Mouse (Mus musculus): ENCODE results near the gene Slc25a12. TPM values are rescaled to one million over a fixed set of nuclear protein-coding genes. Genes with fewer than 3 reads are reported as not detected.
A peak's percentile ranks its signal among the peaks of the same experiment; 100 is the strongest.
"Not testable (repeated sequence)": the region's sequence is repeated elsewhere in the genome, so short reads cannot be mapped to it uniquely, and the experiment has no call there.

Slc25a12 gene
- 100 to 1,000 TPM in 1 of 2 experiments, 10 to 100 TPM in 1; 53.6 to 106 TPM for total RNA-seq (2021)
- long read RNA-seq, experiment 1, full-length matches to known transcripts = 49 of 77 reads
- long read RNA-seq, experiment 1, partial matches to known transcripts = 17 of 77 reads
- long read RNA-seq, experiment 1, other reads (novel, unspliced or antisense) = 11 of 77 reads
- long read RNA-seq, experiment 2, full-length matches to known transcripts = 8 of 14 reads
- long read RNA-seq, experiment 2, partial matches to known transcripts = 4 of 14 reads
- long read RNA-seq, experiment 2, other reads (novel, unspliced or antisense) = 2 of 14 reads

DNA sequence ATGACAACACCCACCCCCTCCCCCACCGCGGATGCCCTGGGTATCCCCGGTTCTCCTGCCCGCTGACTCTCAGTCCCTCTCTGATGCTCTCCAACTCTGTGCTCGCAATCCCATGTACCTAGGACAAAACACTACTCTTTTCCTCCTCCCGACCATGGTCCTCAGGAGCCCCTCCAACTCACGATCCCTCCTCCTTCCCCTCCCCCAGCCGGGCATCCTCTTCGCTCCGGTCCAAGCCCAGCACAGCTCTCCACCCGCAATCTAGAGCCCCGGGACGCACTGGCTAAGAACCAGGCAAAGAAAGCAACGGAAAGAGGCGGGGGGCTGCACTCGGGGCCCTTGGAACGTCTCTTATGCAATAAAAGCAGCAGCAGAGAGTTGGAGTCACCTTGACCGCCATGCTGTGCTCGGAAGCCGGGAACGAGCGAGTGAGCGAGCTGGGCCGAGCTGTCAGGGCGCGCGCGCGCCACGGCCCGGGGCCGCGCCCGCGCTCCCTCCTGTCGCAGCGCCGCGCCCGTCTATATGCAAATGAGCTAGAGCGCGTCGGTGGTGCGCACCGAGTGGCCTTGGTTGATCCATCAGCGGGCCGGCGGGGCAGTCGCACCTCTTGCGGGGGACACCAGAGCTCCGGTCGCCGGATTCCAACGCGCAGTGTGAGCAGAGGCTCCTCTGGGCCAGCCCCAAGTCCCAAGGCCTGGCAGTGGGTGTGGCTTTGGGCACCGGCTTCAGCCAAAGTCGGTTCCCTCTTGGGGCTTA lies at the start of gene Slc25a12:
TSS of gene Slc25a12 (minus strand) at position 625 of the 756 bp plus-strand sequence.
- peak; percentile 90 to 91 for DNase-seq

DNA sequence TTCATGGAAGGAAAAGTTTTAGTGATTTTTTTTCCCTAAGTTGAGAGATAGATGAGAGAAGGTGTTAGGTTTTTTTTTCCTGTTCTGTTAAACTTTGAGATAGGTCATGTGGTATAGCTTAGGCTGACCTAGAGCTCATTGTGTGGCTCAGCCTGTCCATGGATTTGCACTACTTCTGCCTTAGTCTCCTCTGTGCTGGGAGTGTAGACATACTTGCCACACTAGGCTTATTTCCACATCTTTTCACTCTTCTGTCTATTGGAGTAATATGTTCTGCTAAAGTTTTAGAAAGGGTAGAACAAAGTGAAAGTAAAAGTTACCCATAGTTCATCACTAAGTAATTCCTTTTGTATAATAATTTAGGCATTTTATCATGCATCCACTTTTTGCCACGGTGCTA lies 38.1 kb upstream of the Slc25a12 start:
- no peak for DNase-seq

DNA sequence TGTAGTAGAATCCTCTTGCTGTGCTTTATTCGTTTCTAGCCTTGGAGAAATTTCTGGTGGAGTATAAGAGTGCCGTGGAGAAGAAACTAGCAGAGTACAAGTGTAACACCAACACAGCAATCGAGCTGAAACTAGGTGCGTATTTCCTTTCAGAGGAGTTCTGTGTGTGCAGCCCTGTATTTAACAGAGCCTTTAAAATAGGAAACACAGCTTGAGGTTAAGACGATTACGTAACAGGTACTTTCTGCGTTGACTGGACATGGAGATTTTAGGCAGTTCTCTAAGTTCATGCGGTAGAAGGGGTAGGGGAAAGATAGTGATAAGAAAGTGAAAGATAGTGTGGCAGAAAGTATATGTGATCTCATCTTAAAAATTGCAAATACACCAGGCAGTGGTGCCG lies 22.3 kb upstream of the Slc25a12 start:
- DNase-seq = no peak

- peak; percentile 97 to 98 for DNase-seq
Observed at GRCm38 (mm10) chr2:71388951-71389763, 21.6 kb upstream of the Slc25a12 start, which contains the start of gene Hat1. Hat1 (plus strand) TSS chr2:71388958.

GRCm38 (mm10) chr2:71387766-71388165 lies 20.2 kb upstream of the Slc25a12 start:
- DNase-seq = no peak

- no peak for DNase-seq
Observed at GRCm38 (mm10) chr2:71383890-71384289, 16.3 kb upstream of the Slc25a12 start.

DNA sequence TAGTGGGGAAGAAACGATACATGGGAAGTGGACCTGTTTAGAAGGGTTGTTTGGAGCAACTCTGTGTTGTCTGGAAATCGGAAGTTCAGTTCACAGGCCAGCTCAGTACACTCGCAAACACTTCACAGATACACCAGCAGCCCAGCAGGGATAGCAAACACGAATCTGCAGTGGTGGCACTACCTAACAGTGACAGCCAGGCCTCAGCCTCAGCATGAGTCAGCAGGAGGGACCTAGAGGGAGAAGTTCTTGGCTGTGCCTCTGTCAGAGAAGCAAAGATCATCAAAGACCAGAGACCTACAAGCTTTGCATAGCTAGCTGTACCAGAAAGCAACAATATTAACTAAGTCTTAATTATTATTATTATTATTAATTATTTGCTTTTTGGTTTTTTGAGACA lies 14.4 kb upstream of the Slc25a12 start:
- no peak for DNase-seq

DNA sequence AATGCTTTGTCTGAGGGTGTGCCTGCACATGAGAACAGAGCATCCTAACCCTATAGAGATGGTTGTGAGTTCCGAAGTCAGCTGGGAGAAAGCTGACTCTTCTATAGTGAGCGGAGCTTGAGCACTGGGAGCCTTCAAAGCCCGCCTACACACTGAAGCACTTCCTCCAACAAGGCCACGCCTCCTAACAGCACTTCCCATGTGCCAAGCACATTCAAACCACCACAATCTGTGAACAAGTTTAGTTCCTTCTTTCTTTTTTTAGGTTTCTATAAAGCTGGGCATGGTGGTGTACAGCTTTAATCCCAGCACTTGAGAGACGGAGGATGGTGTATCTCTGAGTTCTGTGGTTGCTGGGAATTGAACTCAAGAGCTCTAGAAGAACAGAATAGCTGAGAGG lies 9.9 kb upstream of the Slc25a12 start:
- no peak for DNase-seq

DNA sequence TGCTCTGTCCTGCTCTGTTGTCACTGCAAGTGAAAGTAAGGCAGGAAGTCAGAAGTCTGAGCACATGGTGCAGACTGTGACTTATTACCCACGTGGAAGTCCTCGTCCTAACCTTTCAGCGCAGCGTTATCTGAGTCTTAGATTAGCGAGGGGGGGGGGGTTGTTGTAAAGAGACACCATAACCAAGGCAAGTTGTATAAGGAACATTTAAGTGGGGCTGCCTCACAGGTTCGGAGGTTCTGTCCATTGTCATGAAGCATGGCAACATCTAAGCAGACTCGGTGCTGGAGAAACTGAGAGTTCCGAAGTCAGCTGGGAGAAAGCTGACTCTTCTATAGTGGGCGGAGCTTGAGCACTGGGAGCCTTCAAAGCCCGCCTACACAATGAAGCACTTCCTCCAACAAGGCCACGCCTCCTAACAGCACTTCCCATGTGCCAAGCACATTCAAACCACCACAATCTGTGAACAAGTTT lies 8.9 kb upstream of the Slc25a12 start:
- DNase-seq = no peak

DNA sequence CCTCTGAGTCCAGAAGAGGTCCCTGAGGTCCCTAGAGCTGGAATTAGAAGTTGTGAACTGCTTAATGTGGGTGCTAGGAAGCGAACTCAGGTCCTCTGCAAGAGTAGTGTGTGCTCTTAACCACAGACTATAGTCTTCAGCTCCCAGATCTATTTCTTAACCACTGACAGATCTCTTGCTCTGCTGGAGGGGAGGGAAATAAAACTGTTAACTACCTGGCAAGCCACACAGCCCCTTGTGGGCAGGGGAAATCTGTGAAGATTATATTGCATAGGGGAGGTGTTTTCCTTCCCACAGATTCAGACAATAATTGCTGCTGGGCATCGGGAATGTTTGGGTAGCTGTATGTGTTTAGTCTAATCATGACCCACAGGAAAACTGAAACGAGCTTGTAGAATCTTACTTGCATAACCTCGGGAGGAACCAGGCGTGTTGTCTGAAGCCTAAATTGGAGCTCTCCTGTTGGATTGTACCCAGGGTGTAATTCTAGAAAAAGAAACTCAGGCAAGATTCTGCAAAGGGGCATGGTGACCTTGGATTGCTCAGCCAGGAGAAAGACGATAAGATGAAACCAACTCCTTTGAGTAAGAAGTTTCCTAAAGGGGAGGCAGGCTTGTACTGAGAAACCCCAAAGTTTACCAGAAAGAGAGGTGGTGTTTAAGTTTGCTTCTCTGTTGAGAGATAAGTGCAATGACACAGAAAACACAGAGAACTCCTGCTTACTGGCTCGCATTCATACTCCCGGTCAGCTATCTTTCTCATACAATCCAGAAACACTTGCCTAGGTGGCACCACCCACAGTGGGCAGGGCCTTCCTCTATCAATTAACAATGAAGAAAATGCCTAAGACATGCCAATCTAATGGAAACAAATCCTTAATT lies 7.0 kb upstream of the Slc25a12 start:
- DNase-seq = no peak

DNA sequence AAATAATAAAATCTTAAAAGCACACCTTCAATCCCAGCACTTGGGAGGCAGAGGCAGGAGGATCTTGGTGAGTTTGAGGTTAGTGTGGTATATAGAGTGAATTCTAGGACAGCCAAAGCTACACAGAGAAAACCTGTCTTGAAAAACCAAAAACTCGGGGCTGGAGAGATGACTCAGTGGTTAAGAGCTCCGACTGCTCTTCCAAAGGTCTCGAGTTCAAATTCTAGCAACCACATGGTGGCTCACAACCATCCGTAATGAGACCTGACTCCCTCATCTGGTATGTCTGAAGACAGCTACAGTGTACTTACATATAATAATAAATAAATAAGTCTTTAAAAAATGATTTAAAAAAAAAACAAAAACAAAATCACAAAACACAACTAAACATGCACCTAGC lies 4.7 kb upstream of the Slc25a12 start:
- DNase-seq = not testable (repeated sequence)

DNA sequence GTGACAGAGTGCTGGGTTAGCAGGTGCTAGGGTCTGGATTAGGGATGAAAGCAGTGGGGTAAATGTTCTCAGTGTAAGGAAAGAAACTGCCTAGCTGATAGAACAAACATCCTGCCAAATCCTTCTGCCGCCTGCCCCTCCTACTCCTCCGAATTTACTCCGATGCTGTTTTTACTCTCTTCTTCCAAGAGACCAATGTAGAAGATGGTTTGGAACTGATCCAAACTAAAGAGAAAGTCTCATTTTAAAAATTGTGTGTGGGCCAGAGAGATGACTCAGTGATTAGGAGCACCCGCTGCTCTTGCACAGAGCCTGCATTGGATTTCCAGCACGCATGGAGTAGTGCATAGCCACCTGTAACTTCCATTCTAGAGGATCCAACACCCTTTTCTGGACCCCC lies 4.2 kb upstream of the Slc25a12 start:
- no peak for DNase-seq

DNA sequence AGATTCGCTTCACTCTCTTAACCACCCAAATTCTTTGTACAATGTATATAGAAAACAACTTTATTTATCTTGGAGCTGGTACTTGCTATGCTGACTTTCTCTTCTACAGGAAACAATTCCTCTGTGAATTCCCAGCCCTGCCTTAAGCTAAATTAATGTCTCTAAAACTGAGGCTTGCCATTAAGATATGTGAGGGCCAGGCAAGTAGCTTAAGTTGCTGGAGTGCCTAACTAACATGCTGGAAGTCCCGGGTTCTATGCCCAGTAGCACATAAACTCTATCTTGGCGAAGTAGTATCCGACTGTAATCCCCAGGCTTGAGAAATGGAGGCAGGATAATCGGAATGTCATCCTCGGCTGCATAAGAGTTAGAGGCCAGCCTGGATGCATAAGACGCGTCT lies 537 bp upstream of the Slc25a12 start:
- no peak for DNase-seq

DNA sequence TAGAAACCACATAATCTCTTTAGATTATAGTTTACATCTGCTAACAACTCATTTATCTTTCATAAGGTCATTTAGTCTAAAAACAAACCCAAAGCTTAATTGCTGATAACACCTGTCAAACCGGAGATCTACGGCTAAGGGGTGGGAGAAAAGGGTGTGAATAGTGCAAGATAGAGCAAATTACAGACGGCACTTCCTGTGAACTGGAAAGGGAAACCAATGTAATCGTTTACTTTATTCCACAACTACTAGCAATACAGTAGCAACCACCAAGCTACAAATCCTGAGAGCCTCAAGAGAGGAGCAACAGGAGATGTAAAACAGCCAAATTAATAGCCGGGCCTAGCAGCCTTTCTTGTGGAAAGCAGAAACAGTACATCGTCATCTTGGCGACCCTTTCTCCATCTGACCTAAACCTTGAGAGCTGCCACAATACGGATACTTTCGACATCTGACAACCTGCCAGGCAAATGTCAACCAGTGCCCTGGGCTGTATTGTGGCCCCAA lies 878 bp downstream of the Slc25a12 start:
- DNase-seq = peak in 1 of 2 experiments; percentile 42

- DNase-seq = no peak
Observed at GRCm38 (mm10) chr2:71360192-71360591, 7.4 kb downstream of the Slc25a12 start.

GRCm38 (mm10) chr2:71358347-71358746 lies 9.2 kb downstream of the Slc25a12 start:
- no peak for DNase-seq

- no peak for DNase-seq
Observed at GRCm38 (mm10) chr2:71354055-71354425, 13.5 kb downstream of the Slc25a12 start.

DNA sequence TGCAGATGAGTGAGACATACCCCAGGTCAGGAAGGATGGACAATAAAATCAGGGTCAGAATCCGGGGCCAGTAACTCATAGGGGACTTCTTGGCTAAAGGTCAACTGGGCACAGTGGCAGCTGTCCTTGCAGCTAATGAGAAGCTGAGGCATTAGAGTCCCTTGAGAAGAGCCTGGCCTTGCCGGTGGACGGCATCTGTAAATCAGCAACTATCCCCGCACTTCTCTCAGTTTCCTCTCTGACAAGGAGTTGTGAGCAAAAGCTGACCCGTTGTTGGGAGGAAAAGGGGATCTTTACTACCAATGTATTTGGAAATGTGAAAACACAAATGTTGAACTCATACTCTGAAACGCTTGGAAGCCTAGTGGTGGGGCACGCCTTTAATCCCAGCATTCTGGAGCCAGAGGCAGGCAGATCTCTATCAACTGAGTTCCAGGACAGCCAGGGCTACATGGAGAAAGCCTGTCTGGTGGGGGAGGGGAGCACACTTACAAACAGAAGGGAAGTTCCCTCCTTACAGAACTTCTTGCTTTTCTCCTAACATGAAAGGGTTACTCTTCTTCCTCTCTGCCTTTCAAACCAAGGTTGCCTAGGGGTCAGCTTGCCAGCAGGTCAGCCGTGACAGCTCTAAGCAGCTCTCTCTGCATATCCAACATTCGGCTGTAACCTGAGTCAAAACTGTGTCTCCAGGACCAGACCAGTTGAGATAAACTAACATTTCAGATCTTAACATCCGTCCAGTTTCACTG lies 14.1 kb downstream of the Slc25a12 start:
- peak; percentile 44 to 53 for DNase-seq

GRCm38 (mm10) chr2:71351727-71351987 lies 15.9 kb downstream of the Slc25a12 start:
- no peak for DNase-seq

- DNase-seq = no peak
Observed at GRCm38 (mm10) chr2:71350904-71351726, 16.4 kb downstream of the Slc25a12 start.
